Mouse (Mus musculus): Measurements from ENCODE around the gene Ppp1r9a. TPM values are rescaled to one million over a fixed set of nuclear protein-coding genes. Genes with fewer than 3 reads are reported as not detected.

Ppp1r9a gene
- polyA plus RNA-seq, 2 experiments, result 18.9 to 33.8 TPM

- Histone ChIP-seq H3K27ac (replicated peaks; ENCODE audit: low read depth, low read length) (no peak overlapping the region), H3K4me3 (replicated peaks; ENCODE audit: low read length) (no peak overlapping the region), H3K4me1 (ENCODE audit: control insufficient read depth, insufficient read depth, low read length) (0 out of 2 replicates have a peak, but pooled peaks cover 10% of the 10 kb centered on the region), H3K9ac (ENCODE audit: low read depth, low read length, severe bottlenecking) (no peak overlapping the region), H3K4me2 (replicated peaks; ENCODE audit: low read depth, low read length, severe bottlenecking) (no peak overlapping the region), H3K36me3 (ENCODE audit: control insufficient read depth, insufficient read depth, low read length) (peaks cover 9% of the 10 kb centered on the region), H3K9me3 (ENCODE audit: control insufficient read depth, low read length) (no peaks in the 10 kb centered on the region), H3K27me3 (ENCODE audit: control insufficient read depth, insufficient read depth, low read length) (no peaks in the 10 kb centered on the region)
- ATAC-seq (ENCODE audit: low FRiP score, low read depth), result no peak
- no peak for DNase-seq (ENCODE audit: low spot score)
- 55% methylated on average over 5 of the region's 5 CpGs for WGBS
- TF ChIP-seq POLR2A (IDR thresholded peaks at IDR 0.05; ENCODE audit: borderline replicate concordance, extremely low read depth, insufficient read depth, insufficient read length), result no peak
These were observed 211.0 kb downstream of the Ppp1r9a start for GRCm38 (mm10) chr6:5113734-5114133.

GRCm38 (mm10) chr6:5114857-5115256, 212.1 kb downstream of the Ppp1r9a start:
- ATAC-seq (ENCODE audit: low FRiP score, low read depth), result no peak
- Histone ChIP-seq H3K9me3 (ENCODE audit: control insufficient read depth, low read length) (no peaks in the 10 kb centered on the region), H3K9ac (ENCODE audit: low read depth, low read length, severe bottlenecking) (no peak overlapping the region), H3K27me3 (ENCODE audit: control insufficient read depth, insufficient read depth, low read length) (no peaks in the 10 kb centered on the region), H3K27ac (replicated peaks; ENCODE audit: low read depth, low read length) (no peak overlapping the region), H3K36me3 (ENCODE audit: control insufficient read depth, insufficient read depth, low read length) (peaks cover 13% of the 10 kb centered on the region), H3K4me2 (replicated peaks; ENCODE audit: low read depth, low read length, severe bottlenecking) (no peak overlapping the region), H3K4me1 (ENCODE audit: control insufficient read depth, insufficient read depth, low read length) (0 out of 2 replicates have a peak, but pooled peaks cover 2% of the 10 kb centered on the region), H3K4me3 (replicated peaks; ENCODE audit: low read length) (no peak overlapping the region)
- WGBS, result 88% methylated on average over 7 of the region's 7 CpGs
- no peak for DNase-seq (ENCODE audit: low spot score)
- no peak for TF ChIP-seq POLR2A (IDR thresholded peaks at IDR 0.05; ENCODE audit: borderline replicate concordance, extremely low read depth, insufficient read depth, insufficient read length)

GRCm38 (mm10) chr6:5119181-5119910, 216.6 kb downstream of the Ppp1r9a start:
- H3K36me3 ChIP-seq (ENCODE audit: control insufficient read depth, insufficient read depth, low read length), result peaks cover 15% of the 10 kb centered on the region
- WGBS, result 88% methylated on average over 15 of the region's 15 CpGs
- no peak for ATAC-seq (ENCODE audit: low FRiP score, low read depth)
- no peaks in the 10 kb centered on the region for H3K4me1 ChIP-seq (ENCODE audit: control insufficient read depth, insufficient read depth, low read length)
- DNase-seq (ENCODE audit: low spot score), result no peak
- no peaks in the 10 kb centered on the region for H3K27me3 ChIP-seq (ENCODE audit: control insufficient read depth, insufficient read depth, low read length)
- H3K4me2 ChIP-seq (replicated peaks; ENCODE audit: low read depth, low read length, severe bottlenecking), result no peak overlapping the region
- H3K9me3 ChIP-seq (ENCODE audit: control insufficient read depth, low read length), result no peaks in the 10 kb centered on the region
- H3K4me3 ChIP-seq (replicated peaks; ENCODE audit: low read length), result no peak overlapping the region
- no peak overlapping the region for H3K27ac ChIP-seq (replicated peaks; ENCODE audit: low read depth, low read length)
- TF ChIP-seq POLR2A (IDR thresholded peaks at IDR 0.05; ENCODE audit: borderline replicate concordance, extremely low read depth, insufficient read depth, insufficient read length), result no peak
- no peak overlapping the region for H3K9ac ChIP-seq (ENCODE audit: low read depth, low read length, severe bottlenecking)

- 37% methylated on average over 3 of the region's 3 CpGs for WGBS
- H3K4me1 ChIP-seq (ENCODE audit: control insufficient read depth, insufficient read depth, low read length), result no peaks in the 10 kb centered on the region
- no peak for TF ChIP-seq POLR2A (IDR thresholded peaks at IDR 0.05; ENCODE audit: borderline replicate concordance, extremely low read depth, insufficient read depth, insufficient read length)
- no peaks in the 10 kb centered on the region for H3K27me3 ChIP-seq (ENCODE audit: control insufficient read depth, insufficient read depth, low read length)
- DNase-seq (ENCODE audit: low spot score), result no peak
- no peak overlapping the region for H3K9ac ChIP-seq (ENCODE audit: low read depth, low read length, severe bottlenecking)
- H3K27ac ChIP-seq (replicated peaks; ENCODE audit: low read depth, low read length), result no peak overlapping the region
- H3K4me3 ChIP-seq (replicated peaks; ENCODE audit: low read length), result no peak overlapping the region
- H3K9me3 ChIP-seq (ENCODE audit: control insufficient read depth, low read length), result no peaks in the 10 kb centered on the region
- peaks cover 15% of the 10 kb centered on the region for H3K36me3 ChIP-seq (ENCODE audit: control insufficient read depth, insufficient read depth, low read length)
- H3K4me2 ChIP-seq (replicated peaks; ENCODE audit: low read depth, low read length, severe bottlenecking), result no peak overlapping the region
- no peak for ATAC-seq (ENCODE audit: low FRiP score, low read depth)
These were observed 217.5 kb downstream of the Ppp1r9a start for GRCm38 (mm10) chr6:5120229-5120628.

- DNase-seq (ENCODE audit: low spot score) (no peak), ATAC-seq (ENCODE audit: low FRiP score, low read depth) (no peak)
- Histone ChIP-seq H3K4me1 (ENCODE audit: control insufficient read depth, insufficient read depth, low read length) (peaks cover 8% of the 10 kb centered on the region), H3K9me3 (ENCODE audit: control insufficient read depth, low read length) (no peaks in the 10 kb centered on the region), H3K27me3 (ENCODE audit: control insufficient read depth, insufficient read depth, low read length) (no peaks in the 10 kb centered on the region), H3K9ac (ENCODE audit: low read depth, low read length, severe bottlenecking) (no peak overlapping the region), H3K27ac (replicated peaks; ENCODE audit: low read depth, low read length) (no peak overlapping the region), H3K4me2 (replicated peaks; ENCODE audit: low read depth, low read length, severe bottlenecking) (no peak overlapping the region; the same call in 1 of the 2 replicates), H3K36me3 (ENCODE audit: control insufficient read depth, insufficient read depth, low read length) (no peaks in the 10 kb centered on the region), H3K4me3 (replicated peaks; ENCODE audit: low read length) (no peak overlapping the region)
- 44% methylated on average over 14 of the region's 14 CpGs for WGBS
- TF ChIP-seq POLR2A (IDR thresholded peaks at IDR 0.05; ENCODE audit: borderline replicate concordance, extremely low read depth, insufficient read depth, insufficient read length), result no peak
These were observed 226.8 kb downstream of the Ppp1r9a start for GRCm38 (mm10) chr6:5129364-5130093.
